Mouse (Mus musculus): ENCODE data around the gene Fam53b.

DNA sequence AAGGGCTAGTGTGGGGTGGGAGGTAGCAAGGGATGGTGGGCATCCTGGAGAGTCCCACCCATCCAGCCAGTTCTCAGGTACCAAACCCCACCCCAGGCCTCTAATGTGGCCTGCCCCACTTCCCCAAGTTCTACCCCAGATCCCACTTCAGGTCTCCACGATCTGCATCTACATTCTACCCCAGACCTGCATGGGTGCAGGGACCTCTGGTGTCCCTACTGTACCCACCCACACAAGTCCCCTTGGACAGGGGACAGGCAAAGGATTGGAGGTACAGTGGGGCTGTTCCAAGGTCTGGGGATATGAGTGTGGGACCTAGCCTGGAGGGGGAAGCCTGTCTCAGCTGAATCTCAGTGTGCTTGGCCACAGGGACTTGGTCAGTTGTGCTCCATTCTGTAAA is 131.9 kb downstream of the Fam53b start:
- TF ChIP-seq CTCF (IDR thresholded peaks at IDR 0.05; ENCODE audit: low read depth, low read length) (no peak), POLR2A (IDR thresholded peaks at IDR 0.05; ENCODE audit: borderline replicate concordance, low read depth, low read length) (no peak)
